Mouse (Mus musculus): ENCODE measurements at regions not wholly inside any gene's neighbourhood (a gene's known extent, or its start where the extent isn't known, plus 50 kb on each side); places are given as distances from the start of the nearest gene placed in this dataset.

- H3K4me2 ChIP-seq (ENCODE audit: low read depth, low read length): no peak overlapping the region
- H3K9ac ChIP-seq (ENCODE audit: low read length): no peak overlapping the region
- no peaks in the 10 kb centered on the region for H3K9me3 ChIP-seq (replicated peaks; ENCODE audit: control insufficient read depth, low read length)
- H3K4me1 ChIP-seq (ENCODE audit: control insufficient read depth, insufficient read depth, low read length): no peaks in the 10 kb centered on the region
- ATAC-seq (ENCODE audit: insufficient read depth, low FRiP score): no peak
- no peaks in the 10 kb centered on the region for H3K36me3 ChIP-seq (ENCODE audit: control insufficient read depth, insufficient read depth, low read length)
- no peaks in the 10 kb centered on the region for H3K27me3 ChIP-seq (ENCODE audit: control insufficient read depth, insufficient read depth, low read length)
- 89% methylated on average over 2 of the region's 2 CpGs for WGBS
- no peak overlapping the region for H3K27ac ChIP-seq (ENCODE audit: low read length)
- H3K4me3 ChIP-seq (replicated peaks; ENCODE audit: low read length): no peak overlapping the region
Observed at GRCm38 (mm10) chr4:64123675-64124074, 76.9 kb upstream of the Tnc start.

- Histone ChIP-seq H3K9me3 (replicated peaks; ENCODE audit: control insufficient read depth, low read length) (no peaks in the 10 kb centered on the region), H3K9ac (ENCODE audit: low read length) (no peak overlapping the region), H3K27ac (ENCODE audit: low read length) (no peak overlapping the region), H3K36me3 (ENCODE audit: control insufficient read depth, insufficient read depth, low read length) (no peaks in the 10 kb centered on the region), H3K27me3 (ENCODE audit: control insufficient read depth, insufficient read depth, low read length) (no peaks in the 10 kb centered on the region), H3K4me3 (replicated peaks; ENCODE audit: low read length) (no peak overlapping the region), H3K4me2 (ENCODE audit: low read depth, low read length) (no peak overlapping the region), H3K4me1 (ENCODE audit: control insufficient read depth, insufficient read depth, low read length) (no peaks in the 10 kb centered on the region)
- ATAC-seq (ENCODE audit: insufficient read depth, low FRiP score): no peak
- WGBS: 82% methylated on average over 4 of the region's 4 CpGs
Observed at GRCm38 (mm10) chr4:64098247-64098646, 51.4 kb upstream of the Tnc start.
